In the genomic region with DNA sequence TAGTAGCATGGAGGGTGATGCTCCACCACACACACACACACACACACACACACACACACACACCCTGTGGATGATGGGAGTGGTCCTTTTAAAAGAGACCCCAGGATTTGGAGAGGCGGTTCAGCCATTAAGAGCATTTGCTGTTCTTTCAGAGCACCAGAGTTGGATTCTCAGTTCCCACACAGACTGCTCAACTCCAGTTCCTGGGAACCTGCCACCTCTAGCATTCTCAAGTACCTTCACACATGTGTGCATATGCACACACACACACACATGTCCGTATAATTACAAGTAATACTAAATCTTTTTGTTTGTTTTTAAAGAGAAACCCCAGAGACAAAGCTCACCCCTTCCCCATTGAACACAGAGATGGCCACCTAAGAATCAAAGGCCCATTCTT, we compare ENCODE assay signal across 10 mouse cellular contexts. TPM values are rescaled to one million over a fixed set of nuclear protein-coding genes. Genes with fewer than 3 reads are reported as not detected.
DNase-seq lines count a peak whose midpoint lies in the region; ATAC-seq and TF ChIP-seq lines count a peak whose summit lies in the region.
"Had no signal": no experiment of that assay in that cellular context is flagged by ENCODE, and none has a peak within 500 bp of the region (broad histone marks: within the 10 kb centered on the region; RNA-seq: fewer than 3 reads in every experiment).

No protein-coding gene starts in this region.

- intact Hi-C loops in heart, postnatal 10 days (cut with DNase I): no loop called here

- no peak overlapping the region for H3K4me3 ChIP-seq in heart, embryonic 11.5 days (ENCODE audit: low read depth, low read length)
- peak overlapping the region; percentile 98 for H3K4me3 ChIP-seq in E14TG2a.4 (replicated peaks; ENCODE audit: low read length)
- H3K4me3 ChIP-seq in hindbrain, embryonic 11.5 days (ENCODE audit: low read depth, low read length): no peak overlapping the region
- no peak overlapping the region for H3K4me3 ChIP-seq in liver, embryonic 16.5 days (ENCODE audit: low read depth, low read length)

- H3K4me1 ChIP-seq in heart, embryonic 11.5 days (ENCODE audit: control insufficient read depth, insufficient read depth, low read length): peaks cover 43% of the 10 kb centered on the region
- peaks cover 75% of the 10 kb centered on the region for H3K4me1 ChIP-seq in E14TG2a.4 (replicated peaks; ENCODE audit: low read depth, low read length)
- peaks cover 10% of the 10 kb centered on the region for H3K4me1 ChIP-seq in hindbrain, embryonic 11.5 days (replicated peaks; ENCODE audit: control insufficient read depth, insufficient read depth, low read length)
- H3K4me1 ChIP-seq in liver, embryonic 16.5 days (ENCODE audit: control insufficient read depth, low read depth, low read length): peaks cover 57% of the 10 kb centered on the region

- H3K9me3 ChIP-seq in heart, embryonic 11.5 days (replicated peaks; ENCODE audit: control insufficient read depth, low read length): no peaks in the 10 kb centered on the region
- H3K9me3 ChIP-seq in E14TG2a.4 (ENCODE audit: low read length): no peaks in the 10 kb centered on the region
- H3K9me3 ChIP-seq in hindbrain, embryonic 11.5 days (ENCODE audit: control insufficient read depth, low read length): no peaks in the 10 kb centered on the region
- no peaks in the 10 kb centered on the region for H3K9me3 ChIP-seq in liver, embryonic 16.5 days (replicated peaks; ENCODE audit: control insufficient read depth, low read length)

- H3K36me3 ChIP-seq in heart, embryonic 11.5 days (ENCODE audit: control insufficient read depth, insufficient read depth, low read length): peaks cover 6% of the 10 kb centered on the region
- H3K36me3 ChIP-seq in E14TG2a.4 (ENCODE audit: insufficient read depth, low read length): peaks cover 24% of the 10 kb centered on the region
- H3K36me3 ChIP-seq in hindbrain, embryonic 11.5 days (ENCODE audit: control insufficient read depth, insufficient read depth, low read length): peaks cover 9% of the 10 kb centered on the region
- H3K36me3 ChIP-seq in liver, embryonic 16.5 days (ENCODE audit: control insufficient read depth, insufficient read depth): no peaks in the 10 kb centered on the region

- 83% methylated on average over 2 of the region's 2 CpGs for WGBS in heart, embryonic 11.5 days (ENCODE audit: insufficient replicate concordance)
- WGBS in hindbrain, embryonic 11.5 days: 89% methylated on average over 2 of the region's 2 CpGs
- WGBS in liver, embryonic 16.5 days (ENCODE audit: insufficient replicate concordance): 80% methylated on average over 2 of the region's 2 CpGs

- peak overlapping the region; percentile 97; the same call in 1 of the 2 replicates for H3K27ac ChIP-seq in heart, embryonic 11.5 days (ENCODE audit: low read depth, low read length)
- H3K27ac ChIP-seq in hindbrain, embryonic 11.5 days (ENCODE audit: low read depth, low read length): peak overlapping the region; percentile 95
- H3K27ac ChIP-seq in liver, embryonic 16.5 days (ENCODE audit: low read length): peak overlapping the region; percentile 92

- no peak for ATAC-seq in heart, embryonic 11.5 days (replicated peaks; ENCODE audit: insufficient number of reproducible peaks, low FRiP score, low TSS enrichment)
- ATAC-seq in hindbrain, embryonic 11.5 days (ENCODE audit: low FRiP score): no peak
- no peak for ATAC-seq in liver, embryonic 16.5 days (ENCODE audit: low read depth)
- ATAC-seq in megakaryocyte-erythroid progenitor cell, adult 5-6 weeks (replicated peaks; ENCODE audit: low FRiP score, low TSS enrichment, poor library complexity, severe bottlenecking): no peak

- peak overlapping the region; percentile 97; the same call in 1 of the 2 replicates for H3K4me2 ChIP-seq in heart, embryonic 11.5 days
- peak overlapping the region; percentile 55; the same call in 1 of the 2 replicates for H3K4me2 ChIP-seq in hindbrain, embryonic 11.5 days (replicated peaks; ENCODE audit: low read depth, low read length)
- peak overlapping the region; percentile 91; the same call in 1 of the 2 replicates for H3K4me2 ChIP-seq in liver, embryonic 16.5 days (ENCODE audit: low read depth, low read length)

- no peaks in the 10 kb centered on the region for H3K27me3 ChIP-seq in heart, embryonic 11.5 days (ENCODE audit: control insufficient read depth, insufficient read depth, low read length)
- no peaks in the 10 kb centered on the region for H3K27me3 ChIP-seq in E14TG2a.4 (ENCODE audit: insufficient read depth, low read length)
- no peaks in the 10 kb centered on the region for H3K27me3 ChIP-seq in hindbrain, embryonic 11.5 days (ENCODE audit: control insufficient read depth, insufficient read depth, low read length)
- no peaks in the 10 kb centered on the region for H3K27me3 ChIP-seq in liver, embryonic 16.5 days (ENCODE audit: control insufficient read depth, insufficient read depth, low read depth, low read length)

- TF ChIP-seq CTCF in E14TG2a.4 (conservative IDR thresholded peaks at IDR 0.05; ENCODE audit: low read length): no peak

- DNase-seq in heart, postnatal 10 days: no peak
- DNase-seq in hindbrain, embryonic 11.5 days (ENCODE audit: low spot score): no peak
- no peak for DNase-seq in layer of hippocampus, postnatal 36 days
- no peak for DNase-seq in urinary bladder, adult 18-20 months (ENCODE audit: low spot score in 2 of 2)
- DNase-seq: lung, adult 18-20 months had no signal

- H3K9ac ChIP-seq in heart, embryonic 11.5 days (ENCODE audit: low read depth, low read length): peak overlapping the region; percentile 89; the same call in 1 of the 2 replicates
- H3K9ac ChIP-seq in hindbrain, embryonic 11.5 days (ENCODE audit: low read depth, low read length): no peak overlapping the region; the same call in 1 of the 2 replicates
- H3K9ac ChIP-seq in liver, embryonic 16.5 days (ENCODE audit: low read depth, low read length): peak overlapping the region; percentile 80

RNA-seq across cellular contexts. Expression of a gene that starts 1.4 kb away (rescaled TPM):
- polyA plus RNA-seq in heart, embryonic 11.5 days (2014; fragmentation: Nextera tagmentation; extraction: Ambion mirVana): 150 and 188 TPM in 2 replicates
- 10 to 100 TPM; 30.3 to 34.6 TPM for total RNA-seq in heart, postnatal 10 days (2021)
- polyA plus RNA-seq in hindbrain, embryonic 11.5 days (2014; fragmentation: Nextera tagmentation; extraction: Ambion mirVana): 314 and 349 TPM in 2 replicates
- polyA plus RNA-seq in liver, embryonic 16.5 days (2015; fragmentation: Nextera tagmentation; extraction: Ambion mirVana): 131 and 147 TPM in 2 replicates
- 100 to 1,000 TPM; 621 to 658 TPM for total RNA-seq in layer of hippocampus, postnatal 36 days (2021)
- total RNA-seq in megakaryocyte-erythroid progenitor cell, adult 5-6 weeks (2014; fragmentation: Nextera tagmentation): 56.2 and 62.2 TPM in 2 replicates
- total RNA-seq in megakaryocyte-erythroid progenitor cell, adult 5-6 weeks (2017): 71.9 and 90.7 TPM in 2 replicates

RNA-seq across cellular contexts. Expression of a gene that starts 40.8 kb away (rescaled TPM):
- polyA plus RNA-seq in heart, embryonic 11.5 days (2014; fragmentation: Nextera tagmentation; extraction: Ambion mirVana): 0.11 and 0.18 TPM in 2 replicates
- 10 to 100 TPM; 44.0 to 67.2 TPM for total RNA-seq in heart, postnatal 10 days (2021)
- 0.06 TPM in 1 of 2 replicates, not detected in the other for polyA plus RNA-seq in hindbrain, embryonic 11.5 days (2014; fragmentation: Nextera tagmentation; extraction: Ambion mirVana)
- 0.04 and 0.07 TPM in 2 replicates for polyA plus RNA-seq in liver, embryonic 16.5 days (2015; fragmentation: Nextera tagmentation; extraction: Ambion mirVana)
- total RNA-seq in layer of hippocampus, postnatal 36 days (2021): 1 to 10 TPM; 1.7 to 2.7 TPM
- total RNA-seq in megakaryocyte-erythroid progenitor cell, adult 5-6 weeks (2014; fragmentation: Nextera tagmentation): 0.69 and 2.1 TPM in 2 replicates
- total RNA-seq in megakaryocyte-erythroid progenitor cell, adult 5-6 weeks (2017): 0.38 TPM in 1 of 2 replicates, not detected in the other
- total RNA-seq: granulocyte monocyte progenitor cell, adult 5-6 weeks had no signal

Comparison
In these comparisons a context has a peak if more than half of its experiments do, and no peak if none do; other contexts are left out.
1. RNA of a gene that starts 1.4 kb away (total RNA-seq): 621 to 658 TPM in layer of hippocampus, postnatal 36 days; 56.2 to 90.7 TPM in megakaryocyte-erythroid progenitor cell, adult 5-6 weeks and 30.3 to 34.6 TPM in heart, postnatal 10 days; every median in the first group is over 4 times any median in the second.
2. RNA of a gene that starts 40.8 kb away (total RNA-seq): 44.0 to 67.2 TPM in heart, postnatal 10 days; 1.7 to 2.7 TPM in layer of hippocampus, postnatal 36 days and 0.38 to 2.1 TPM in megakaryocyte-erythroid progenitor cell, adult 5-6 weeks; every median in the first group is over 10 times any median in the second.
3. Peak in every context shown above with its lines, with median percentiles within 50 percentile points of each other: H3K27ac ChIP-seq and H3K4me2 ChIP-seq.